Mouse (Mus musculus): Measurements from ENCODE around the gene Lmod1. TPM values are rescaled to one million over a fixed set of nuclear protein-coding genes. Genes with fewer than 3 reads are reported as not detected.
A peak's percentile ranks its signal among the peaks of the same experiment; 100 is the strongest.

Gene Lmod1
- total and polyA plus RNA-seq, 3 experiments: not detected

GRCm38 (mm10) chr1:135369415-135369814, 44.8 kb downstream of the Lmod1 start:
- Histone ChIP-seq H3K9ac (ENCODE audit: insufficient read depth, low read depth) (no peak overlapping the region), H3K27me3 (replicated peaks) (no peaks in the 10 kb centered on the region), H3K4me3 (replicated peaks in 1 of 3; ENCODE audit: low read depth in 2 of 3, low read length in 2 of 3, poor library complexity in 1 of 3) (no peak overlapping the region), H3K36me3 (replicated peaks in 1 of 2; ENCODE audit: control insufficient read depth in 1 of 2, insufficient read depth in 1 of 2, low read length in 1 of 2) (no peaks in the 10 kb centered on the region), H3K4me2 (ENCODE audit: insufficient read depth, low read depth, poor library complexity, severe bottlenecking) (no peak overlapping the region), H3K79me2 (replicated peaks; ENCODE audit: control insufficient read depth, extremely low read depth, insufficient read depth, poor library complexity, severe bottlenecking) (no peaks in the 10 kb centered on the region), H3K27ac (ENCODE audit: insufficient read depth, low read depth) (no peak overlapping the region), H3K4me1 (ENCODE audit: control insufficient read depth in 1 of 2, insufficient read depth in 2 of 2) (peaks cover 2 to 12% of the 10 kb centered on the region in 2 experiments; a peak in 3 of 4 replicates), H3K9me3 (replicated peaks; ENCODE audit: low read length) (no peaks in the 10 kb centered on the region)
- TF ChIP-seq SIN3A (IDR thresholded peaks at IDR 0.05; ENCODE audit: low read length): no peak
- dilution Hi-C loops (cut with MboI; ENCODE audit: extremely low pct_ligation_motif_present, extremely low pct_unique_long_range_greater_than_20kb, low sequenced_read_pairs) (no loop called here), in situ Hi-C loops (cut with MboI; ENCODE audit: low pct_ligation_motif_present, low pct_unique_long_range_greater_than_20kb, low sequenced_read_pairs) (no loop called here)
- no peak for DNase-seq (ENCODE audit: extremely low read depth)

- peaks cover 6 to 10% of the 10 kb centered on the region in 2 experiments for H3K4me1 ChIP-seq (ENCODE audit: control insufficient read depth in 1 of 2, insufficient read depth in 2 of 2)
- no peaks in the 10 kb centered on the region for H3K27me3 ChIP-seq (replicated peaks)
- dilution Hi-C loops (cut with MboI; ENCODE audit: extremely low pct_ligation_motif_present, extremely low pct_unique_long_range_greater_than_20kb, low sequenced_read_pairs): no loop called here
Measured at GRCm38 (mm10) chr1:135373171-135373677, 48.6 kb downstream of the Lmod1 start.

DNA sequence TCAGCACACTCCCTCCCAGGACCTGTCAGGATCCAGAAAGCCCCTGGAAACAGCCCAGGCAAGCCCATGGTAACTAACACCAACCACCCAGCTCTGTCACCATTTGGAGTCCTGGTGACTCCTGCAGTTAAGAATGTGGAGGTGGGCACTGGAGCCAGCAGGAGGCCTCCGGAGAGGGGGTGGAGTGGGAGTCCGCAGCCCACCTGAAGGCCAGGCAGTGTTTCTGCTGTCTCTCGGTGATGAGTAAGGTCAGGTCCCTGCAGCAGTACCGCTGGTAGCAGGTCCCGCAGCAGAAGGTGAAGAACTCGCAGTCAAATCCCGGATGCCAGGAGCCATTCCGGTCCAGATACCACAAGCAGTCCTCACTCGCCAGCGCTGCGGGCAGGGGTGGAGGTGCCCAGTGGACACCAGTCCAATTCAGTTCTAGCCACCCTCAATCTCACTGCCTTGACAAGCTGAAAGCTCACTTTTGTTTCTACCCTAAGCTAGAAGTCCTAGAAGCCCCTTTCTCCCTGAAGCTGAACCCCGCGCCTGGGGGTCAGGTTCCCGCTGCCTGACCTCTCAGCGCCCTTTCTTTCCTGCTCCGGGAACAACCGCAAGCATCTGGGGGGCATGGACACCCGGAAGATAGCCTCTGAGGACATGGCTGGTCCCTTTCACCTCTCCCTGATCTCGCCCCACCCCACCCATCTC, 49.7 kb downstream of the Lmod1 start:
- Histone ChIP-seq H3K4me2 (ENCODE audit: insufficient read depth, low read depth, poor library complexity, severe bottlenecking) (peak overlapping the region; percentile 57), H3K36me3 (replicated peaks in 1 of 2; ENCODE audit: control insufficient read depth in 1 of 2, insufficient read depth in 1 of 2, low read length in 1 of 2) (no peaks in the 10 kb centered on the region), H3K27ac (ENCODE audit: insufficient read depth, low read depth) (no peak overlapping the region), H3K27me3 (replicated peaks) (no peaks in the 10 kb centered on the region), H3K79me2 (replicated peaks; ENCODE audit: control insufficient read depth, extremely low read depth, insufficient read depth, poor library complexity, severe bottlenecking) (no peaks in the 10 kb centered on the region), H3K4me1 (ENCODE audit: control insufficient read depth in 1 of 2, insufficient read depth in 2 of 2) (peaks cover 4 to 6% of the 10 kb centered on the region in 2 experiments; a peak in 2 of 4 replicates), H3K9ac (ENCODE audit: insufficient read depth, low read depth) (no peak overlapping the region), H3K4me3 (replicated peaks in 1 of 3; ENCODE audit: low read depth in 2 of 3, low read length in 2 of 3, poor library complexity in 1 of 3) (peak overlapping the region in 1 of 3 experiments; percentile 13), H3K9me3 (replicated peaks; ENCODE audit: low read length) (no peaks in the 10 kb centered on the region)
- DNase-seq (ENCODE audit: extremely low read depth): no peak
- dilution Hi-C loops (cut with MboI; ENCODE audit: extremely low pct_ligation_motif_present, extremely low pct_unique_long_range_greater_than_20kb, low sequenced_read_pairs): no loop called here
- TF ChIP-seq ELF1 (IDR thresholded peaks at IDR 0.05; ENCODE audit: low read depth, low read length) (no peak), GABPA (IDR thresholded peaks at IDR 0.05; ENCODE audit: insufficient replicate concordance, low read depth, low read length) (no peak), PAX5 (IDR thresholded peaks at IDR 0.05; ENCODE audit: low read length) (no peak), ZKSCAN1 (IDR thresholded peaks at IDR 0.05; ENCODE audit: borderline replicate concordance, low read depth, low read length) (no peak), POLR2AphosphoS2 (IDR thresholded peaks at IDR 0.05; ENCODE audit: low read depth, low read length) (no peak), SMC3 (IDR thresholded peaks at IDR 0.05; ENCODE audit: low read depth, low read length) (no peak), JUN (IDR thresholded peaks at IDR 0.05; ENCODE audit: insufficient read depth, low read depth, low read length) (no peak), MAX (IDR thresholded peaks at IDR 0.05; ENCODE audit: low read length) (no peak)
- in situ Hi-C loops (cut with MboI; ENCODE audit: low pct_ligation_motif_present, low pct_unique_long_range_greater_than_20kb, low sequenced_read_pairs): loop anchor here (5.0 kb wide), 1 partner anchor 202 kb away; no protein-coding TSS in a partner anchor

More at GRCm38 (mm10) chr1:135373171-135373677, 48.6 kb downstream of the Lmod1 start:
- Histone ChIP-seq H3K9ac (ENCODE audit: insufficient read depth, low read depth) (no peak overlapping the region), H3K27ac (ENCODE audit: insufficient read depth, low read depth) (no peak overlapping the region), H3K36me3 (replicated peaks in 1 of 2; ENCODE audit: control insufficient read depth in 1 of 2, insufficient read depth in 1 of 2, low read length in 1 of 2) (no peaks in the 10 kb centered on the region), H3K9me3 (replicated peaks; ENCODE audit: low read length) (no peaks in the 10 kb centered on the region), H3K4me3 (replicated peaks in 1 of 3; ENCODE audit: low read depth in 2 of 3, low read length in 2 of 3, poor library complexity in 1 of 3) (no peak overlapping the region), H3K79me2 (replicated peaks; ENCODE audit: control insufficient read depth, extremely low read depth, insufficient read depth, poor library complexity, severe bottlenecking) (no peaks in the 10 kb centered on the region), H3K4me2 (ENCODE audit: insufficient read depth, low read depth, poor library complexity, severe bottlenecking) (no peak overlapping the region)
- in situ Hi-C loops (cut with MboI; ENCODE audit: low pct_ligation_motif_present, low pct_unique_long_range_greater_than_20kb, low sequenced_read_pairs): loop anchor here (5.0 kb wide), 1 partner anchor 201 kb away; no protein-coding TSS in a partner anchor
- TF ChIP-seq HCFC1 (IDR thresholded peaks at IDR 0.05; ENCODE audit: low read depth, low read length) (peak; percentile 78), KAT2A (IDR thresholded peaks at IDR 0.05; ENCODE audit: insufficient replicate concordance, low read length) (0 out of 2 replicates have a peak, but pooled peaks have one; percentile 33), CTCF (conservative IDR thresholded peaks at IDR 0.05 in 1 of 2, IDR thresholded peaks at IDR 0.05 in 1 of 2; ENCODE audit: low read depth in 2 of 2, low read length in 2 of 2) (no peak)
- DNase-seq (ENCODE audit: extremely low read depth): no peak

Measured in CH12.LX (cell line).